Mouse (Mus musculus): ENCODE data around the gene Npvf. TPM values are rescaled to one million over a fixed set of nuclear protein-coding genes. Genes with fewer than 3 reads are reported as not detected.

The Npvf gene
- not detected for total RNA-seq (2023)

GRCm38 (mm10) chr6:50654356-50654755 lies at the start of gene Npvf:
Gene Npvf, minus strand, starts transcription at chr6:50654439.

Other genes with a start within 250 kb of the Npvf start
- 1.4 TPM for gene Osbpl3, start 198.2 kb downstream of the Npvf start, total RNA-seq (2023)
- 27.9 TPM for gene Cycs, start 87.9 kb downstream of the Npvf start, total RNA-seq (2023)
- 1.4 TPM for gene 4921507P07Rik, start 57.8 kb downstream of the Npvf start, total RNA-seq (2023)

Data from CD8-positive naive resting alpha-beta T cell, adult 57 days (primary cell).